Mouse (Mus musculus) hindbrain, embryonic 12.5 days (tissue): Measurements from ENCODE around the gene Zkscan16. TPM values are rescaled to one million over a fixed set of nuclear protein-coding genes. Genes with fewer than 3 reads are reported as not detected.

Source experiments
- ATAC-seq: fragments of 200-750 bp; cut with Nextera tagmentation; 2 replicates; pipeline ENCODE4 v1.8.0; 2017; ENCODE audit warnings: moderate TSS enrichment; ENCODE audit not compliant: low FRiP score
- H3K27ac ChIP-seq: fragments of 300-500 bp; sonication (generic); 2 replicates; pipeline ENCODE4 v1.5.1; 2016; ENCODE audit warnings: mild to moderate bottlenecking
- H3K27me3 ChIP-seq: fragments of 300-500 bp; sonication (generic); 2 replicates; pipeline ENCODE4 v1.6.1; 2016; ENCODE audit warnings: mild to moderate bottlenecking
- H3K36me3 ChIP-seq: fragments of 300-500 bp; sonication (generic); 2 replicates; pipeline ENCODE4 v1.6.1; 2016; ENCODE audit warnings: mild to moderate bottlenecking
- H3K4me1 ChIP-seq: fragments of 300-500 bp; sonication (generic); 2 replicates; pipeline ENCODE4 v1.6.1; 2016
- H3K4me2 ChIP-seq: fragments of 300-500 bp; sonication (generic); replicated peaks from 2 replicates; pipeline ENCODE4 v1.6.1; 2016; ENCODE audit warnings: mild to moderate bottlenecking
- H3K4me3 ChIP-seq: fragments of 300-500 bp; sonication (generic); 2 replicates; pipeline ENCODE4 v1.5.1; 2016; ENCODE audit warnings: mild to moderate bottlenecking
- H3K9ac ChIP-seq: fragments of 300-500 bp; sonication (generic); 2 replicates; pipeline ENCODE4 v1.6.1; 2016; ENCODE audit warnings: mild to moderate bottlenecking, moderate library complexity
- H3K9me3 ChIP-seq: fragments of 300-500 bp; sonication (generic); replicated peaks from 2 replicates; pipeline ENCODE4 v1.6.1; 2016; ENCODE audit warnings: mild to moderate bottlenecking
- WGBS: fragments of 180-500 bp; shearing (Covaris S2); methylation state at CpG from one replicate; pipeline ENCODE4 v1.1.7; 2016; 5-methylcytosine and 5-hydroxymethylcytosine counted together
- polyA plus RNA-seq: library from polyadenylated mRNA; unstranded; fragments of >200 nt; fragmentation: Nextera tagmentation; extraction: Ambion mirVana; gene quantifications from 2 replicates; pipeline ENCODE4 v1.2.1, GENCODE M21; 2016

Gene Zkscan16
- polyA plus RNA-seq, 1 experiment from 2014 or later: 1.1 TPM

DNA sequence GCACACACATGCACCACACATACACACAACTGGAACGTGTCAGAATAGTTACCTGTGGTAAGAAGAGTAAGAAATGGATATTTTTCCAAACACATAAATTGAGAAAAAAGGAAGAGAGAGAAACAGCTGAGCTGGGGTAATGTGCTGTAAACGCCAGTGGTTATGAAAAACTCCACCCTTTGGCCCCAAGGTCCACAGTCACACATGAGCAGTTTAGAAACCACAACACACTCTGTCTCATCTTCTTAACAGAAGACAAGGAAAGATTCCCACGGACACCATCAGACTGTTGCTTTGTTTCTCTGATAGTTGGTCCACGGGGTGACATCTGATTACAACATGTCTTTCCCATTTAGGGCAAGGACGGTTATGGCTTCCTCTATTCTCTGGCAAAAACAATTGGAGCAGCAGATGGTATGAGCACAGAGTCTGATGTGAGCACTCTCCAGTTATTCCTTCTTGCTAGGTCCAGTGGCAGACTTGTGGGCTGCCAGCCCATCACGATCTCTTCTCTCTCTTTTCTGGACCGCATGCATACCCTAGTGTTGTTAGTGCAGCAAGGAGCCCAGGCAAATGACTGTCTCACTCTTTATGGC lies 46.0 kb downstream of the Zkscan16 start:
- no peak for ATAC-seq
- H3K4me2 ChIP-seq: no peak overlapping the region
- 85% methylated on average over 7 of the region's 7 CpGs for WGBS

GRCm38 (mm10) chr4:58990609-58991434 lies 47.4 kb downstream of the Zkscan16 start:
- H3K27ac ChIP-seq: no peak overlapping the region
- H3K4me1 ChIP-seq: peaks cover 6% of the 10 kb centered on the region
- no peaks in the 10 kb centered on the region for H3K9me3 ChIP-seq
- H3K9ac ChIP-seq: no peak overlapping the region
- H3K36me3 ChIP-seq: no peaks in the 10 kb centered on the region
- no peak overlapping the region for H3K4me2 ChIP-seq
- no peak for ATAC-seq
- WGBS: 84% methylated on average over 17 of the region's 17 CpGs
- H3K4me3 ChIP-seq: no peak overlapping the region
- H3K27me3 ChIP-seq: no peaks in the 10 kb centered on the region; the same call in 1 of the 2 replicates

More for the DNA sequence above, 46.0 kb downstream of the Zkscan16 start:
- H3K27me3 ChIP-seq: no peaks in the 10 kb centered on the region; the same call in 1 of the 2 replicates
- no peaks in the 10 kb centered on the region for H3K36me3 ChIP-seq
- no peak overlapping the region for H3K9ac ChIP-seq
- no peak overlapping the region for H3K4me3 ChIP-seq
- peaks cover 6% of the 10 kb centered on the region for H3K4me1 ChIP-seq
- no peaks in the 10 kb centered on the region for H3K9me3 ChIP-seq
- H3K27ac ChIP-seq: no peak overlapping the region

DNA sequence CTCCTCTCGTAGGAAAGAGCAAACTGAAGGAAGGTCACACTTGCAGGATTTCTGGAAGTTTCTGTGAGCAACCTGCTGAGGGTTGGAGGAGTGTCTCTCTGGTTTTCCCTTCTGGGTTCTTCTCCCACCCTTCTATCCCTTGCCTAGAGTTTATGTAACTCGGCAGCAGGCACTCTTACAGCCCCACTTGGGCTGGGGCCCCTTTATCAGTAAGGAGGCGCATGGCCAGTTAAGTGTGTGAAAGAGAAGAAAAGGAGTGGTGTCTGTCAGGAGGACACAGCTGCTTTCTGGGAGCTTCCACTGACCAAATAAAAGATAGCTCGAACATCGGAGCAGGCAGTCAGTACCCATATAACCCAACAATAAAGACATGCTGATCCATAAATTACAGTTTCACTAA lies 48.8 kb downstream of the Zkscan16 start:
- no peaks in the 10 kb centered on the region for H3K4me1 ChIP-seq
- no peak overlapping the region for H3K4me3 ChIP-seq
- no peak overlapping the region for H3K27ac ChIP-seq
- H3K9me3 ChIP-seq: no peaks in the 10 kb centered on the region
- ATAC-seq: no peak
- H3K27me3 ChIP-seq: no peaks in the 10 kb centered on the region; the same call in 1 of the 2 replicates
- WGBS: 77% methylated on average over 5 of the region's 5 CpGs
- H3K9ac ChIP-seq: no peak overlapping the region
- no peaks in the 10 kb centered on the region for H3K36me3 ChIP-seq
- H3K4me2 ChIP-seq: no peak overlapping the region

GRCm38 (mm10) chr4:58994762-58995161 lies 51.3 kb downstream of the Zkscan16 start, which contains the start of gene Dnajc25:
Gene Dnajc25 (plus strand): TSS chr4:58995062.
- Histone ChIP-seq H3K27ac (no peak within 1 kb of the TSS), H3K36me3 (no peaks in the 10 kb centered on the region), H3K4me2 (no peak within 1 kb of the TSS), H3K4me3 (no peak within 1 kb of the TSS), H3K4me1 (no peaks in the 10 kb centered on the region), H3K27me3 (no peaks in the 10 kb centered on the region), H3K9me3 (no peaks in the 10 kb centered on the region), H3K9ac (no peak within 1 kb of the TSS)
- ATAC-seq: no peak
- WGBS: 92% methylated on average over 4 of the region's 4 CpGs

DNA sequence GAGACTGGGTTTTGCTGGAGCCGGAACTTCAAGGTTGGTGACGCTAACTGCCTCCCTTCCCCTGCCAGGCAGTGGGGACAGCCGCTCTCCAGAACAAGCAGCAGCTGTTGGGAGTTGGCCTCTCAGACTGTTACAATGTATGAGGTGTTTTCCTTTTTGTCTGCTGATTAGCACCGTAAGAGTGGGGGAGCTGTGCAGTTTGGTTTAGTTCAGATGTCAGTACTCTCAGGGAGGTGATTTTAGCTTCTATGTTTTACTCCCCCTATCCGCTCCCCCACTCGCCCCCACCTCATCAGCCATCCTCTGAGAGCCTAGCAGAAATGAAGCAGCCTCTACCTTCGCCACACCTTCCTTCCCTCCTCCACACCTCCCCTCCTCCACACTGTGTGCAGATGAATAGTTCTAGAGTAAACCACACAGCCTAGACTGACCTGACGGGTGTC lies 51.8 kb downstream of the Zkscan16 start:
- Histone ChIP-seq H3K9me3 (no peaks in the 10 kb centered on the region), H3K4me1 (no peaks in the 10 kb centered on the region), H3K9ac (no peak overlapping the region), H3K27me3 (no peaks in the 10 kb centered on the region), H3K27ac (no peak overlapping the region), H3K36me3 (no peaks in the 10 kb centered on the region), H3K4me3 (no peak overlapping the region), H3K4me2 (no peak overlapping the region)
- ATAC-seq: no peak
- 71% methylated on average over 8 of the region's 8 CpGs for WGBS

GRCm38 (mm10) chr4:58997081-58997480 lies 53.7 kb downstream of the Zkscan16 start:
- 71% methylated on average over 5 of the region's 5 CpGs for WGBS
- H3K9me3 ChIP-seq: no peaks in the 10 kb centered on the region
- H3K9ac ChIP-seq: no peak overlapping the region
- H3K4me1 ChIP-seq: no peaks in the 10 kb centered on the region
- H3K36me3 ChIP-seq: no peaks in the 10 kb centered on the region
- H3K27me3 ChIP-seq: no peaks in the 10 kb centered on the region
- H3K4me2 ChIP-seq: no peak overlapping the region
- H3K27ac ChIP-seq: no peak overlapping the region
- ATAC-seq: no peak
- no peak overlapping the region for H3K4me3 ChIP-seq

DNA sequence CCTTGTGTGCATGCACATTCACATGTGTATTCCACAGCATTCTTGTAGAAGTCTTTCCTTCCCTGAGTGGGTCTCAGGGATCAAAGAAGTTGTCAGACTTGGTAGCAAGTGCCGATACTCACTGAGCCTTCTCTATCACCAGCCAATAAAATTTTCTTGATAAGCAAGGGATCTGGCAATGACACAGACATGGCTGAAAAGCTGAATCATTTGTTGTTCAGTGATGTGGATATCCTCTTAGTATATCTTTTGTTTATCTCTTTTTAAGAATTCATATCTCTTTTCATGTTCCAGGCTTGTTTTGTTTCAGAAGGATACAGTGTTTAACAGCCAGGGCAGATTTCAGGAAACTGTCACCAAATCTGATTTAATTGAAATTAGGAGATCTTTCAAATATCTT lies 55.3 kb downstream of the Zkscan16 start:
- Histone ChIP-seq H3K27ac (no peak overlapping the region), H3K9ac (no peak overlapping the region), H3K36me3 (no peaks in the 10 kb centered on the region), H3K9me3 (no peaks in the 10 kb centered on the region), H3K4me2 (no peak overlapping the region), H3K4me1 (peaks cover 5% of the 10 kb centered on the region), H3K4me3 (no peak overlapping the region), H3K27me3 (no peaks in the 10 kb centered on the region)
- no peak for ATAC-seq
- WGBS: 87% methylated on average over 1 of the region's 1 CpGs

DNA sequence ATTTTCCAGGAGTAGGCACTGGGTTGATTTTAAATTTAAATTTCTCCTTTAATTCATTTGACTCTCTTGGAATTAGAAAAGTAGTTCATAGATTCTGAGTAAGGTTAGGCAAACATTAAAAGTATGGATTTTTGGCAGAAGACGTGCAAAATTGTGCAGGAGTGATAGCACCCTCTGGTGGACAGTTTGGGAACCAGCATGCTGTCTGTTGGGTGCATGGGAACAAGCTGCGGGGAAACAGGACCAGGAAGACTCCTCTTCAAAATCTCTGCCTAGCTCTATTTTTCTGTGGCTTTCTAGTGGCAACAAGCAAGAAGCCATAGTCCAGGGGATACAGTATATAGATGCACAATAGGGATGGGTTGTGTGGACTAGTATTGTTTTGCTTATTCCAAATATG lies 56.3 kb downstream of the Zkscan16 start:
- H3K9ac ChIP-seq: no peak overlapping the region
- H3K27ac ChIP-seq: no peak overlapping the region
- no peak for ATAC-seq
- no peaks in the 10 kb centered on the region for H3K36me3 ChIP-seq
- no peak overlapping the region for H3K4me2 ChIP-seq
- H3K27me3 ChIP-seq: no peaks in the 10 kb centered on the region
- H3K4me1 ChIP-seq: peaks cover 15% of the 10 kb centered on the region
- no peak overlapping the region for H3K4me3 ChIP-seq
- no peaks in the 10 kb centered on the region for H3K9me3 ChIP-seq
- 16% methylated on average over 2 of the region's 2 CpGs for WGBS

- H3K9me3 ChIP-seq: no peaks in the 10 kb centered on the region
- no peaks in the 10 kb centered on the region for H3K36me3 ChIP-seq
- H3K4me3 ChIP-seq: no peak overlapping the region
- no peak overlapping the region for H3K27ac ChIP-seq
- no peaks in the 10 kb centered on the region for H3K27me3 ChIP-seq
- no peak overlapping the region for H3K4me2 ChIP-seq
- H3K9ac ChIP-seq: no peak overlapping the region
- no peak for ATAC-seq
- peaks cover 19% of the 10 kb centered on the region for H3K4me1 ChIP-seq
- 0% methylated on average over 2 of the region's 2 CpGs for WGBS
Observed at GRCm38 (mm10) chr4:59000614-59001013, 57.2 kb downstream of the Zkscan16 start.

GRCm38 (mm10) chr4:59002948-59003805 lies 59.7 kb downstream of the Zkscan16 start, which contains the start of gene Gm20503:
Gene Gm20503 (plus strand): TSS chr4:59003210.
- under 1% methylated on average over 87 of the region's 89 CpGs for WGBS

DNA sequence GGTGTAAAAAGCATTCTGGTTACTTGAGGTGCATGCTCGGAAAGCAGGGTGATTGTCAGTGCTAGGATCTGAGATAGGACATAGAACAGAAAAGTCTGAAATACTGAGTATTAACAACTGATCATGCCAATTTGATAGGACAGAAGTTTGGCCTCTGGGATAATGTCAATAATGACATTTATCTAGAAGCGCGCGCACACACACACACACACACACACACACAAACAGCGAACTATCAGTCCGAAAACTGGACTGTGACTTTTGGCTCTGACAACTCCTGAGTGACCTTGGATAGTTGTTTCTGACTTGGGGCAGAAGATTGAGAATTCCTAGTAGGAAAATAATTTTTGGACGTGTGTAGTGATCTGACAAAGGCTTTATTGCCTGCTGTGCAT lies 60.4 kb downstream of the Zkscan16 start:
- H3K9ac ChIP-seq: peak overlapping the region; percentile 94
- H3K27ac ChIP-seq: 0 out of 2 replicates have a peak overlapping the region, but pooled peaks have one; percentile 92
- no peaks in the 10 kb centered on the region for H3K27me3 ChIP-seq
- H3K36me3 ChIP-seq: no peaks in the 10 kb centered on the region
- ATAC-seq: no peak
- H3K4me1 ChIP-seq: peaks cover 22% of the 10 kb centered on the region
- peak overlapping the region; percentile 74 for H3K4me2 ChIP-seq
- peak overlapping the region; percentile 82 for H3K4me3 ChIP-seq
- H3K9me3 ChIP-seq: no peaks in the 10 kb centered on the region
- 34% methylated on average over 7 of the region's 7 CpGs for WGBS

More at GRCm38 (mm10) chr4:59002948-59003805, 59.7 kb downstream of the Zkscan16 start, which contains the start of gene Gm20503:
- Histone ChIP-seq H3K27ac (peak within 1 kb of the TSS; percentile 92), H3K9ac (peak within 1 kb of the TSS; percentile 94), H3K4me3 (peak within 1 kb of the TSS; percentile 82), H3K36me3 (no peaks in the 10 kb centered on the region), H3K27me3 (no peaks in the 10 kb centered on the region), H3K9me3 (no peaks in the 10 kb centered on the region), H3K4me2 (peak within 1 kb of the TSS; percentile 74), H3K4me1 (peaks cover 22% of the 10 kb centered on the region)
- peak; percentile 99 for ATAC-seq

GRCm38 (mm10) chr4:59006211-59006610 lies 62.8 kb downstream of the Zkscan16 start:
- Histone ChIP-seq H3K4me3 (no peak overlapping the region), H3K4me1 (peaks cover 22% of the 10 kb centered on the region), H3K36me3 (no peaks in the 10 kb centered on the region), H3K27ac (no peak overlapping the region), H3K9me3 (no peaks in the 10 kb centered on the region), H3K9ac (no peak overlapping the region), H3K27me3 (no peaks in the 10 kb centered on the region), H3K4me2 (no peak overlapping the region)
- no peak for ATAC-seq
- WGBS: 58% methylated on average over 8 of the region's 8 CpGs
